Mouse (Mus musculus): ENCODE data around the gene Ttc34. TPM values are rescaled to one million over a fixed set of nuclear protein-coding genes. Genes with fewer than 3 reads are reported as not detected.

Ttc34 gene
- not detected in 2 replicates for polyA plus RNA-seq (2012; ENCODE audit: insufficient read depth, insufficient read length, missing spikeins)

DNA sequence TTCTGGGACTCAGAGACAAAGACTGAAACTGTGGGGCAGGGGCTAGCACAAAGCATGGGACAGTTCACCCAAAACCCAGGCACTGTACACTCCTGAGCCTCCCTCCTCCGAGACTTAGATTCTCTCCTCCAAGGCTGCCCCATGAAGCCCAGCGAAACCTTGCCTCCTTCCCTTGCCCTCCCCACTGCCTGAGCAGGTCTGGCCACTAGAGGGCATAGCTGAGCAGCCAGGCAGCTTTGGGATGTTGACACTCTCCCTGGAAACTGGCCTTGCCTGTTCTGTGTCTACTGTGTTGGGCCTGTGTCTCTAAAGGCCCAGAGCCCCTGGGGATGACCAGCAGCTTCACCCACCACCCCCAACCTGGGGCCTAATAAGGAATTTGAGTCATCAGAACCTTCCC lies at the start of gene Ttc34:
Ttc34 (plus strand) TSS at position 290 of the 400 bp plus-strand sequence.
- no peaks in the 10 kb centered on the region for H3K4me1 ChIP-seq (ENCODE audit: control insufficient read depth, insufficient read depth, insufficient read length, low read length)
- no peak within 1 kb of the TSS for H3K27ac ChIP-seq (replicated peaks; ENCODE audit: low read depth, low read length)

DNA sequence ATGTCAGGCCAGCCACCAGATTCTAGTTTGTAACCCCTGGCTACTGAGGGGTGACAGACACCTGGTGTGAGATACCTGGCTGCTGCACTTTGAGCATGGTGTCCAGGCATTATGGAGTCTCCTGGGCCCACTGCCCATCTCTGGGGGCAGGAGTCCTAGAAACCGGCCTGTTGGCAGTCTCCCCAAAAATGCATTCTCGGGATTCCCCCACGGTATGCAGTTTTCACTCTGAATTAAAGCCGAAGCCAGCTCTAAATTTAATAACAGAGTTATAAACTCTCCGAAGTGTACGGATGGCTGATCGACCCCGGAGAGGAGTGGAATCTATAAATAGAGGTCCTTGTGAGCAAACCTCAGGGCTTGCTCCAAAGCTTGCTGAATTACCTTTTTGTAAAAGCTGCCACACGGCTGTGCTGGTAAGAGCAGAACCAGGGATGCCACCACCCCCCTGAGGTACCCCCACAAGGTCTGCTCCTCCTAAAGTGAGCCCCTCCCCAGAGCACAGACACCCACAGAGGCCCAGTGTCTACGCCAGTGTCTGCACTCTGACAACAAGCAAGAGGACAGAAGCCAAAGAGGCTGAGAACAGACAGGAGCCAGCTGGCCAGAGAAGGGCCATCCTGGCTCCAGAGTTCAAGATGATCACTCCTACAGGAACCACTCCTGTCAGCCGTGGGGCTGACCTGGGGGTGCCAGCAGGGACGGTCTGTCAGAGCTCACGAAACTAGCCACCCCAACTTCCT lies 49.1 kb upstream of the Ttc34 start:
- no peak overlapping the region for H3K27ac ChIP-seq (replicated peaks; ENCODE audit: low read depth, low read length)

More for the DNA sequence above, at the start of gene Ttc34:
- H3K4me3 ChIP-seq (ENCODE audit: insufficient read depth, low read depth, low read length) = no peak within 1 kb of the TSS

GRCm38 (mm10) chr4:154791894-154792293 lies 45.4 kb upstream of the Ttc34 start:
- no peak overlapping the region for H3K27ac ChIP-seq (replicated peaks; ENCODE audit: low read depth, low read length)
- no peaks in the 10 kb centered on the region for H3K4me1 ChIP-seq (ENCODE audit: control insufficient read depth, insufficient read depth, insufficient read length, low read length)

More for the DNA sequence above, 49.1 kb upstream of the Ttc34 start:
- Histone ChIP-seq H3K4me1 (ENCODE audit: control insufficient read depth, insufficient read depth, insufficient read length, low read length) (no peaks in the 10 kb centered on the region), H3K4me3 (ENCODE audit: insufficient read depth, low read depth, low read length) (no peak overlapping the region)

GRCm38 (mm10) chr4:154793499-154793898 lies 43.8 kb upstream of the Ttc34 start:
- H3K27ac ChIP-seq (replicated peaks; ENCODE audit: low read depth, low read length) = no peak overlapping the region
- H3K4me1 ChIP-seq (ENCODE audit: control insufficient read depth, insufficient read depth, insufficient read length, low read length) = no peaks in the 10 kb centered on the region
- H3K4me3 ChIP-seq (ENCODE audit: insufficient read depth, low read depth, low read length) = no peak overlapping the region

More at GRCm38 (mm10) chr4:154791894-154792293, 45.4 kb upstream of the Ttc34 start:
- no peak overlapping the region for H3K4me3 ChIP-seq (ENCODE audit: insufficient read depth, low read depth, low read length)

DNA sequence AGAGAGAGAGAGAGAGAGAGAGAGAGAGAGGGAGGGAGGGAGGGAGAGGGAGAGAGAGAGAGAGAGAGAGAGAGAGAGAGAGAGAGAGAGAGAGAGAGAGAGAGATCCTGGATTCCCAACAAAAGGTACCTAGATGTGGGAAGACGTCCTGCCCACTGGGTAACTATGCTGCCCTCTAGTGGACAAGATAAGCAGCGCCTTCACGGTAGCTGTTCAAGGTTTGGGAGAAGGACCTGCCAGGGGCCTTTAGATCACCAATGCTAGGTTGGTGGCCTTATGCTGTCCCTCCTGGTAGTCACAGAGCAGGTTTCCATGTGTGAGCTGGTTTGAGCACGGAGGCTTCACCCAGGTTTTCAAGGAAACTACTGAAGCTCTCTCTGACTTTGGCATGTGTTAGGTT lies 39.4 kb upstream of the Ttc34 start:
- H3K27ac ChIP-seq (replicated peaks; ENCODE audit: low read depth, low read length) = no peak overlapping the region

DNA sequence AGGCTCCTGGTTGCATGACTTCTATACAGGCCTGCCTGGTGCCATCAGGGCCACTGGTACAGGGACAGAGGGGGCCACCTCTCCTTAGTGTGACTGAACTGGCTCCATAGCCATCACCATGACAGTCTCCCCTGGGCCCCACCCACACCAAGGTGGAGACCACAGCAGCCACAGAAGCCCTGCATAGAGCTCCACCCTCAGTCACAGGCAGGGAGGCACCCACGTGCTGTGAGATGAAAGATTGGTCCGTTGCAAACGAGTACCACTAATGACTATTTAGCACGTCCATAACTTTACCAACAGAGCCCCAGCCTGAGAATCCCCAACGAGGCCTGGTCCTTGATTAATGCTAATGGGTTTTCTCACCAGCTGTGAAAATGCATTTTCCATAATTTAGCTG lies 36.7 kb upstream of the Ttc34 start:
- Histone ChIP-seq H3K4me1 (ENCODE audit: control insufficient read depth, insufficient read depth, insufficient read length, low read length) (peaks cover 5% of the 10 kb centered on the region; the same call in 1 of the 2 replicates), H3K4me3 (ENCODE audit: insufficient read depth, low read depth, low read length) (no peak overlapping the region), H3K27ac (replicated peaks; ENCODE audit: low read depth, low read length) (no peak overlapping the region)

More for the DNA sequence above, 39.4 kb upstream of the Ttc34 start:
- Histone ChIP-seq H3K4me1 (ENCODE audit: control insufficient read depth, insufficient read depth, insufficient read length, low read length) (peaks cover 5% of the 10 kb centered on the region; the same call in 1 of the 2 replicates), H3K4me3 (ENCODE audit: insufficient read depth, low read depth, low read length) (no peak overlapping the region)

DNA sequence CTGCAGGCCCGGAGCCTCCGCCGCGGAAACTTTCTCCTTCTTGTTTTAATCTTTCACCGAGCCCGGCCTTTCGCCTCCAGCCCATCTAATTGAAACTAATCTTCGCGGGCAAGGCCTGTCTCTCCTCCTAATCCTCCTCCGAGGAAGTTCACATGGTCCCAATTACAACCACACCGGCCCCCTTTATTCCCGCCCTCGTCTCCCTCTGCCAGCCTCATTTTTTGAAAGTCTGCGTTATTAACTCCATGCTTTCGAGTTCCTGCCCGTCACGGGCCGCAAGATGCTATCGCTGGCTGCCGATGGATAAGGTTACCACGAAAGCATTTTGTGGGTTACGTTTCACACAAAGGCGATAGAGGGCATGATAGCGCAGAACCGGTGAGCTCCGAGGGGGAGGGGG lies 35.0 kb upstream of the Ttc34 start:
- Histone ChIP-seq H3K27ac (replicated peaks; ENCODE audit: low read depth, low read length) (no peak overlapping the region), H3K4me3 (ENCODE audit: insufficient read depth, low read depth, low read length) (no peak overlapping the region), H3K4me1 (ENCODE audit: control insufficient read depth, insufficient read depth, insufficient read length, low read length) (peaks cover 5% of the 10 kb centered on the region; the same call in 1 of the 2 replicates)

GRCm38 (mm10) chr4:154825662-154826061 lies 11.6 kb upstream of the Ttc34 start:
- H3K4me3 ChIP-seq (ENCODE audit: insufficient read depth, low read depth, low read length) = no peak overlapping the region
- H3K27ac ChIP-seq (replicated peaks; ENCODE audit: low read depth, low read length) = no peak overlapping the region
- no peaks in the 10 kb centered on the region for H3K4me1 ChIP-seq (ENCODE audit: control insufficient read depth, insufficient read depth, insufficient read length, low read length)

- Histone ChIP-seq H3K4me3 (ENCODE audit: insufficient read depth, low read depth, low read length) (no peak overlapping the region), H3K27ac (replicated peaks; ENCODE audit: low read depth, low read length) (no peak overlapping the region), H3K4me1 (ENCODE audit: control insufficient read depth, insufficient read depth, insufficient read length, low read length) (no peaks in the 10 kb centered on the region)
These were observed 11.0 kb upstream of the Ttc34 start for GRCm38 (mm10) chr4:154826224-154826623.

DNA sequence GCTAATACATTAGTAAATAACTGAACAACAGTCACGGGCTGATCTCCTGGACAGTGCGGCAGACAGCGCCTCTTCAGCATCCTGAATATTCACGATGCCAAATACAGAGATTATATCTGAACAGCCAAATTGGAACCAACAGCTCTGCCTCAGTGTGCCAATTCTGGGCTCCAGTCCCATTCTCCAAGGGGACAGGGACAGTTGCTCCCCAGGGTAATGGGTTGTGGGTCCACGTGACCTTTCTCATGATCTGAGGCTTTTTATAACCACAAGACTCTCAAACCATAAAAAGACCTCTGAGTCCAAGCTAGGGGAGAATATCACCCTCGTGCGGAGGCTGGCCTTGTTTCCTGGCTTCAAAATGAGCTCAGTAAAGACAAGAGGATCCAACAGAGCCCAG lies 10.1 kb upstream of the Ttc34 start:
- Histone ChIP-seq H3K4me3 (ENCODE audit: insufficient read depth, low read depth, low read length) (no peak overlapping the region), H3K4me1 (ENCODE audit: control insufficient read depth, insufficient read depth, insufficient read length, low read length) (no peaks in the 10 kb centered on the region), H3K27ac (replicated peaks; ENCODE audit: low read depth, low read length) (peak overlapping the region; percentile 27)

DNA sequence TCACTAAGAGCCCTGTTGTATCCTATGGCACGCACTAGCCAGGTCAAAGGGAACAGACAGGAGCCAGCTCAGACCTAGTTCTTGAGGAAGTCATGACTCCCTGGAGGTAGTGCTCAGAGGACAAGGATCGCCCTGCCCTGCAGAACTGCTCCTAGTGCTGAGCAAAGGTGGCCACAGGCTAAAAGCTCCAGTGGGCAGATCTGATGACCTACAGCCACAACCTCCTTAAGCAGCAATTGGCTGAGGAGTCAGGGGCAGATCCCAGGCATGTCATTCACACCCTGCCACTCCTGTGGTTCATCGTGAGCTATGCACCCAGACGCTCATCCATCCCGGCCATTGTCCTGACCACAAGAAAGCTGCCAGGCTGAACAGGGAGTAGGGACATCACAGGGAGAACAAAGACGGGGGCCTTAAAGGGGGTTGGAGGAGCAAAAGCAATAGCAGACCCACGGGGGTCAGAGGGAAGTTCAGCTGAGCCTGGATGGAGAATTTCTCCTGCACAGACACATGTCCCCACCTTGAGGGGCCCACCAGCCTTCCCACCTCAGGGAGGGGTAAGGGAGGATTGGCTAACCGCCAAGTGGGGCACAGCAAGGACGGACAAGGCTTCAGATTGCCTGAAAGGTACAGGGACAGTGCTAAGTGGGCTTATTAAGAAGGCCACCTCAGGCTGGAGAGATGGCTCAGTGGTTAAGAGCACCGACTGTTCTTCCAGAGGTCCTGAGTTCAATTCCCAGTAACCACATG lies 9.2 kb upstream of the Ttc34 start:
- Histone ChIP-seq H3K4me3 (ENCODE audit: insufficient read depth, low read depth, low read length) (no peak overlapping the region), H3K27ac (replicated peaks; ENCODE audit: low read depth, low read length) (no peak overlapping the region), H3K4me1 (ENCODE audit: control insufficient read depth, insufficient read depth, insufficient read length, low read length) (no peaks in the 10 kb centered on the region)

DNA sequence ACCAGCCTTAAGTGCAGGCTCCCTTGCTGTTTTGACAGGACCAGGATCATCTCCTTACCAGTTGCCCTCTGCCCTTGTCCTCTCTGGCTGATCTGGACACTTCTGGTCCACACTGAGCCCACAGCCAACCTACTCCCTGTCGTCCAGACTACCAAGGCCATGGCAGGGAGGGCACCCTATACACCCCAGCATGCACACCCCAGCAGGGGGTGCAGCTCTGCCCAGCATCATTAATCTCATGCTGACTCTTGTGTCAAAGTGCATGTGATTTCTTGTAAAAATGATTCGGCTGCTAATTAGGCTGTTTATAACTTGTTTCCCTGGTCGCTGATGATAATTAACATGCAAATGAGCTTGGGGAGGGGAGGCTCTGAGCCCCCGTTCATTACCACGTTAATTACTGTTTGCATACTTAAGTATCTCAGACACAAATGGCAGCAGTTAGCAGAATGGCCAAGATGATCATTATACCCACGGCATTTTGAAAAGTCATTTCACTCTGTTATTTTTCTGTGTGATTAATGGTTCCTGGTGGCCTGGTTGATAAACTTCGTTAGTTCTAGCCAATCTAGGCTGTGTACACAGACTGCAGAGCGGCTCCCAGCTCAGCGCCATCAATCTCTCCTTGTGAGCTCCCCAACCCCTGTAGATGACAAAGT lies 5.2 kb upstream of the Ttc34 start:
- Histone ChIP-seq H3K4me3 (ENCODE audit: insufficient read depth, low read depth, low read length) (no peak overlapping the region), H3K4me1 (ENCODE audit: control insufficient read depth, insufficient read depth, insufficient read length, low read length) (no peaks in the 10 kb centered on the region), H3K27ac (replicated peaks; ENCODE audit: low read depth, low read length) (no peak overlapping the region)

DNA sequence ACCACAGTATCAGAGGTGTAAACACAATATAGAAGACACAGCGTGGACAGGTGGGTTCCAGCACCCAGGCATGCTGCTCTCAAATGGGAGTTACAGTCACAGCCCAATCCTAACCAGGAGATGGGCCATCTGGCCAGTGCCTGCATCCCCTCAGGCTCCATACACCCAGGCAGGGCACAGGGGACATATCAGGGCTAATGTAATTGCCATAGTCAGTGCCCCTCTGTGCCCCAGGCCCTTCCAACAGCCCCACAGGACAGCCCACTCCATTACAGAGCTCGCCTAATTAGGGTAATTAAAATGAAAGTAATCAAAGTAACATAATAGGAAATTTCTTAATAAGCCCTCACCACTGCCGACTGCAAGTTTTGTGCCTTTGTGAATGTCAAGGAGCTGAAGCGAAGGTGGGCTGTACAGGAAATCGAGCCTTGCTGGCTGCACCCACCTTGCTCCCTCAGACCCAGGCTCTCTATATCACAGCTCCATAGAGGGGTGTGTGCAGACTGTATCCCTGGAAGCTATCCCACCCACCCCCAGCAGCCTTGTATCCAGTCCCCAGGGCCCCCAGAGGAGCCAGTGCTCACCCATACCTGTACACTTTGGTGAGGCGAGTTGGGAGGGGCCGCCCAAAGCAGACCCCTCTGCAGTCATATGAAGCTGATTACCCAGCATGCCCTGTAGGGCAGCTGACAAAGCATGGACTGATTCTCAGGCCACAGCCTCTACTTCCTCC lies 910 bp upstream of the Ttc34 start:
- Histone ChIP-seq H3K4me3 (ENCODE audit: insufficient read depth, low read depth, low read length) (no peak overlapping the region), H3K4me1 (ENCODE audit: control insufficient read depth, insufficient read depth, insufficient read length, low read length) (no peaks in the 10 kb centered on the region), H3K27ac (replicated peaks; ENCODE audit: low read depth, low read length) (no peak overlapping the region)

- Histone ChIP-seq H3K27ac (replicated peaks; ENCODE audit: low read depth, low read length) (no peak overlapping the region), H3K4me1 (ENCODE audit: control insufficient read depth, insufficient read depth, insufficient read length, low read length) (no peaks in the 10 kb centered on the region), H3K4me3 (ENCODE audit: insufficient read depth, low read depth, low read length) (no peak overlapping the region)
These were observed 1.5 kb downstream of the Ttc34 start for GRCm38 (mm10) chr4:154838741-154839140.

DNA sequence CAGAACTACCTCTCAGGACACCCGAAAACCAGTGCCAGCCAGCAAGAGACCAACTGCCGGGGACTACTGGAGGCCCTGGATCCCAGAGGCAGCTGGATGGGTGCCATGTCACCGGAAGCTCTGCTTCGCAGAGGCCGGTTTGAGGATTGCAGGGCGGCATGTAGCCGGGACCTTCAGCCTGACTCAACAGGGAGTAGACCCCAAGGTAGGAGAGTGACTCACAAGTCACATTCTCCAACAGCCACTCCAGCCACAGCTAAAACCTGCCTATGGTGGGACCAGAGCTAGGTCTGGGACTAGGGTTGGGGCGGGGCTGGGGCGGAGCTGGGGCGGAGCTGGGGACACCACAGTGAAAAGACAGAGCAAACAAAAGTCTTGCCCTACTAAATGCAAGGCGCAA lies 2.1 kb downstream of the Ttc34 start:
- Histone ChIP-seq H3K4me3 (ENCODE audit: insufficient read depth, low read depth, low read length) (no peak overlapping the region), H3K27ac (replicated peaks; ENCODE audit: low read depth, low read length) (no peak overlapping the region), H3K4me1 (ENCODE audit: control insufficient read depth, insufficient read depth, insufficient read length, low read length) (no peaks in the 10 kb centered on the region)
